Mouse (Mus musculus) spleen, adult 2 months (tissue): ENCODE measurements around the gene Gzmk. TPM values are rescaled to one million over a fixed set of nuclear protein-coding genes. Genes with fewer than 3 reads are reported as not detected.
"Not testable (repeated sequence)": the region's sequence is repeated elsewhere in the genome, so short reads cannot be mapped to it uniquely, and the experiment has no call there.

Experiments used
- DNase-seq, 2 experiments: peaks; one replicate each; pipeline versions ENCODE4 v3.0.0 to v3.0.0-alpha.2; 2012 to 2021; ENCODE audit warnings: low spot score in 2 of 2, low read depth in 1 of 2
- H3K27ac ChIP-seq: fragments of 200-500 bp; 2 replicates; pipeline ENCODE4 v1.5.1; 2012; ENCODE audit warnings: low read length, inconsistent platforms; ENCODE audit not compliant: insufficient read depth
- H3K27me3 ChIP-seq: fragments of 200-500 bp; 2 replicates; pipeline ENCODE4 v1.6.1; 2012; ENCODE audit warnings: mild to moderate bottlenecking, moderate library complexity, low read length, inconsistent platforms; ENCODE audit not compliant: control insufficient read depth, insufficient read depth
- H3K36me3 ChIP-seq: fragments of 200-500 bp; 2 replicates; pipeline ENCODE4 v1.6.1; 2012; ENCODE audit warnings: mild to moderate bottlenecking, low read length, inconsistent platforms; ENCODE audit not compliant: control insufficient read depth, insufficient read depth
- H3K4me1 ChIP-seq: fragments of 200-500 bp; 2 replicates; pipeline ENCODE4 v1.6.1; 2011; ENCODE audit warnings: inconsistent platforms; ENCODE audit not compliant: control insufficient read depth, insufficient read depth, insufficient read length
- H3K4me3 ChIP-seq: fragments of 200-500 bp; 2 replicates; pipeline ENCODE4 v1.5.1; 2011; ENCODE audit warnings: mild to moderate bottlenecking, inconsistent platforms; ENCODE audit not compliant: insufficient read depth, insufficient read length; ENCODE audit errors: extremely low read depth
- CTCF ChIP-seq: fragments of 200-500 bp; IDR thresholded peaks from 2 replicates; pipeline ENCODE4 v1.5.1; 2011; ENCODE audit warnings: mild to moderate bottlenecking, inconsistent platforms; ENCODE audit not compliant: insufficient read depth, insufficient read length, insufficient replicate concordance; ENCODE audit errors: extremely low read depth
- POLR2A ChIP-seq: fragments of 200-500 bp; IDR thresholded peaks from 2 replicates; pipeline ENCODE4 v1.6.1; 2011; ENCODE audit warnings: low read depth, low read length, inconsistent platforms
- WGBS: fragments of 180-500 bp; shearing (Covaris S2); methylation state at CpG from one replicate; pipeline ENCODE4 v1.1.7; 2018; 5-methylcytosine and 5-hydroxymethylcytosine counted together
- polyA plus RNA-seq: library from polyadenylated mRNA; depleted of rRNA; stranded (reverse); fragments of >200 nt; gene quantifications from 2 replicates; pipeline ENCODE4 v1.2.3, GENCODE M21; 2012

Gene Gzmk
- polyA plus RNA-seq, 1 experiment, result 0.18 TPM

GRCm38 (mm10) chr13:113259237-113259636 is 33.5 kb upstream of the Gzmk start:
- Histone ChIP-seq H3K4me1 (no peaks in the 10 kb centered on the region), H3K4me3 (no peak overlapping the region), H3K27ac (no peak overlapping the region), H3K36me3 (no peaks in the 10 kb centered on the region), H3K27me3 (no peaks in the 10 kb centered on the region)
- WGBS, result 88% methylated on average over 5 of the region's 5 CpGs
- TF ChIP-seq POLR2A (no peak), CTCF (no peak)
- no peak for DNase-seq

GRCm38 (mm10) chr13:113257190-113257589 is 31.5 kb upstream of the Gzmk start:
- Histone ChIP-seq H3K4me1 (no peaks in the 10 kb centered on the region), H3K27ac (no peak overlapping the region), H3K27me3 (no peaks in the 10 kb centered on the region), H3K4me3 (no peak overlapping the region), H3K36me3 (no peaks in the 10 kb centered on the region)
- no peak for DNase-seq
- TF ChIP-seq CTCF (no peak), POLR2A (no peak)
- WGBS, result 73% methylated on average over 5 of the region's 5 CpGs

- DNase-seq, result no peak
- TF ChIP-seq POLR2A (no peak), CTCF (no peak)
- no peak overlapping the region for H3K4me3 ChIP-seq
- WGBS, result 76% methylated on average over 2 of the region's 2 CpGs
- H3K27me3 ChIP-seq, result no peaks in the 10 kb centered on the region
- H3K36me3 ChIP-seq, result no peaks in the 10 kb centered on the region
- no peak overlapping the region for H3K27ac ChIP-seq
- no peaks in the 10 kb centered on the region for H3K4me1 ChIP-seq
Observed at GRCm38 (mm10) chr13:113256766-113257165, 31.1 kb upstream of the Gzmk start.

GRCm38 (mm10) chr13:113252580-113252979 is 26.9 kb upstream of the Gzmk start:
- not testable (repeated sequence) for H3K4me3 ChIP-seq, DNase-seq
- WGBS, result 91% methylated on average over 7 of the region's 7 CpGs

GRCm38 (mm10) chr13:113245025-113245424 is 19.3 kb upstream of the Gzmk start:
- DNase-seq, result no peak
- WGBS, result 77% methylated on average over 8 of the region's 8 CpGs
- TF ChIP-seq POLR2A, result no peak
- TF ChIP-seq CTCF, result no peak

More at GRCm38 (mm10) chr13:113252580-113252979, 26.9 kb upstream of the Gzmk start:
- not testable (repeated sequence) for H3K27ac ChIP-seq, H3K4me1 ChIP-seq, H3K27me3 ChIP-seq, H3K36me3 ChIP-seq

GRCm38 (mm10) chr13:113242129-113242528 is 16.4 kb upstream of the Gzmk start:
- TF ChIP-seq CTCF (no peak), POLR2A (no peak)
- 41% methylated on average over 6 of the region's 6 CpGs for WGBS

More at GRCm38 (mm10) chr13:113245025-113245424, 19.3 kb upstream of the Gzmk start:
- H3K27ac ChIP-seq, result no peak overlapping the region
- H3K36me3 ChIP-seq, result no peaks in the 10 kb centered on the region
- no peaks in the 10 kb centered on the region; the same call in 1 of the 2 replicates for H3K4me1 ChIP-seq
- no peak overlapping the region for H3K4me3 ChIP-seq
- no peaks in the 10 kb centered on the region for H3K27me3 ChIP-seq

GRCm38 (mm10) chr13:113227666-113228463 is 2.2 kb upstream of the Gzmk start:
- no peaks in the 10 kb centered on the region for H3K36me3 ChIP-seq
- H3K4me1 ChIP-seq, result no peaks in the 10 kb centered on the region
- H3K4me3 ChIP-seq, result no peak overlapping the region
- no peaks in the 10 kb centered on the region for H3K27me3 ChIP-seq
- H3K27ac ChIP-seq, result no peak overlapping the region
- WGBS, result 83% methylated on average over 17 of the region's 17 CpGs
- DNase-seq, result no peak
- TF ChIP-seq POLR2A (no peak), CTCF (no peak)

More at GRCm38 (mm10) chr13:113242129-113242528, 16.4 kb upstream of the Gzmk start:
- Histone ChIP-seq H3K4me1 (no peaks in the 10 kb centered on the region; the same call in 1 of the 2 replicates), H3K36me3 (no peaks in the 10 kb centered on the region), H3K27me3 (no peaks in the 10 kb centered on the region), H3K4me3 (no peak overlapping the region), H3K27ac (no peak overlapping the region)
- DNase-seq, result no peak
